Mouse (Mus musculus) megakaryocyte, embryonic 14.5 days (primary cell): ENCODE results near the gene Alyref. TPM values are rescaled to one million over a fixed set of nuclear protein-coding genes. Genes with fewer than 3 reads are reported as not detected.
"Not testable (repeated sequence)": the region's sequence is repeated elsewhere in the genome, so short reads cannot be mapped to it uniquely, and the experiment has no call there.

Source experiments
- H3K27me3 ChIP-seq: replicated peaks from 2 replicates; pipeline ENCODE3; 2012; ENCODE audit warnings: inconsistent platforms
- H3K36me3 ChIP-seq: replicated peaks from 2 replicates; pipeline ENCODE3; 2012; ENCODE audit warnings: low read length, inconsistent platforms, mixed read lengths
- H3K4me1 ChIP-seq: 2 replicates; pipeline ENCODE4 v1.6.1; 2012; ENCODE audit warnings: inconsistent platforms
- H3K4me3 ChIP-seq: replicated peaks from 2 replicates; pipeline ENCODE3; 2012; ENCODE audit warnings: moderate library complexity, mild to moderate bottlenecking, inconsistent platforms
- H3K9me3 ChIP-seq: 2 replicates; pipeline ENCODE4 v1.6.1; 2012; ENCODE audit warnings: inconsistent platforms
- FLI1 ChIP-seq: IDR thresholded peaks from 2 replicates; pipeline ENCODE4 v1.6.1; 2012; ENCODE audit warnings: low read length, inconsistent platforms, mixed read lengths
- GATA1 ChIP-seq: IDR thresholded peaks from 3 replicates; pipeline ENCODE4 v1.6.1; 2012; ENCODE audit warnings: mixed read lengths, low read length, inconsistent platforms, borderline replicate concordance
- polyA plus RNA-seq: library from polyadenylated mRNA; stranded (reverse); fragments of >175 nt; gene quantifications from 2 replicates; pipeline ENCODE4 v1.2.3, GENCODE M21; 2012; ENCODE audit warnings: low replicate concordance; ENCODE audit not compliant: insufficient read depth

Gene Alyref
- polyA plus RNA-seq, 1 experiment, result 253 TPM

- Histone ChIP-seq H3K36me3 (peaks cover 49% of the 10 kb centered on the region), H3K9me3 (no peaks in the 10 kb centered on the region), H3K4me3 (peak overlapping the region; percentile 99), H3K4me1 (peaks cover 72% of the 10 kb centered on the region), H3K27me3 (no peaks in the 10 kb centered on the region)
- no peak for TF ChIP-seq GATA1
- TF ChIP-seq FLI1, result no peak
Measured at GRCm38 (mm10) chr11:120573585-120574277, 24.4 kb downstream of the Alyref start.

- Histone ChIP-seq H3K4me1 (peaks cover 72% of the 10 kb centered on the region), H3K36me3 (peaks cover 49% of the 10 kb centered on the region), H3K9me3 (no peaks in the 10 kb centered on the region), H3K4me3 (peak within 1 kb of the TSS; percentile 99), H3K27me3 (no peaks in the 10 kb centered on the region)
- peak; percentile 90; the same call in 1 of the 2 replicates for TF ChIP-seq FLI1
- no peak for TF ChIP-seq GATA1
Measured at GRCm38 (mm10) chr11:120572752-120573584, 25.2 kb downstream of the Alyref start, which contains the start of gene P4hb. P4hb (minus strand) TSS chr11:120573253.

GRCm38 (mm10) chr11:120572417-120572751 is 25.8 kb downstream of the Alyref start:
- H3K36me3 ChIP-seq, result peaks cover 49% of the 10 kb centered on the region
- peaks cover 72% of the 10 kb centered on the region for H3K4me1 ChIP-seq
- peak overlapping the region; percentile 99 for H3K4me3 ChIP-seq
- TF ChIP-seq GATA1, result no peak
- no peak for TF ChIP-seq FLI1
- H3K27me3 ChIP-seq, result no peaks in the 10 kb centered on the region
- H3K9me3 ChIP-seq, result no peaks in the 10 kb centered on the region

- no peak for TF ChIP-seq GATA1
- TF ChIP-seq FLI1, result no peak
- peak overlapping the region; percentile 99 for H3K4me3 ChIP-seq
- no peaks in the 10 kb centered on the region for H3K9me3 ChIP-seq
- peaks cover 72% of the 10 kb centered on the region for H3K4me1 ChIP-seq
- peaks cover 49% of the 10 kb centered on the region for H3K36me3 ChIP-seq
- no peaks in the 10 kb centered on the region for H3K27me3 ChIP-seq
Measured at GRCm38 (mm10) chr11:120571754-120572416, 26.3 kb downstream of the Alyref start.

GRCm38 (mm10) chr11:120571122-120571521 is 27.0 kb downstream of the Alyref start:
- Histone ChIP-seq H3K4me3 (peak overlapping the region; percentile 99), H3K36me3 (peaks cover 49% of the 10 kb centered on the region), H3K27me3 (no peaks in the 10 kb centered on the region), H3K4me1 (peaks cover 70% of the 10 kb centered on the region), H3K9me3 (no peaks in the 10 kb centered on the region)
- TF ChIP-seq GATA1 (no peak), FLI1 (no peak)

- TF ChIP-seq FLI1 (no peak), GATA1 (no peak)
- Histone ChIP-seq H3K36me3 (peaks cover 73% of the 10 kb centered on the region), H3K4me1 (peaks cover 60% of the 10 kb centered on the region), H3K9me3 (no peaks in the 10 kb centered on the region), H3K4me3 (no peak overlapping the region), H3K27me3 (no peaks in the 10 kb centered on the region)
Measured at GRCm38 (mm10) chr11:120568324-120568723, 29.8 kb downstream of the Alyref start.

GRCm38 (mm10) chr11:120565114-120565513 is 33.1 kb downstream of the Alyref start:
- peaks cover 91% of the 10 kb centered on the region for H3K36me3 ChIP-seq
- H3K4me3 ChIP-seq, result no peak overlapping the region
- H3K27me3 ChIP-seq, result no peaks in the 10 kb centered on the region
- TF ChIP-seq GATA1 (no peak), FLI1 (no peak)
- H3K4me1 ChIP-seq, result peaks cover 41% of the 10 kb centered on the region
- no peaks in the 10 kb centered on the region for H3K9me3 ChIP-seq

GRCm38 (mm10) chr11:120562949-120563348 is 35.2 kb downstream of the Alyref start:
- Histone ChIP-seq H3K4me1 (peaks cover 31% of the 10 kb centered on the region), H3K9me3 (no peaks in the 10 kb centered on the region), H3K4me3 (no peak overlapping the region), H3K36me3 (peaks cover 90% of the 10 kb centered on the region), H3K27me3 (no peaks in the 10 kb centered on the region)
- TF ChIP-seq GATA1 (no peak), FLI1 (no peak)

GRCm38 (mm10) chr11:120560952-120561728 is 37.0 kb downstream of the Alyref start:
- TF ChIP-seq FLI1 (no peak), GATA1 (no peak)
- Histone ChIP-seq H3K27me3 (no peaks in the 10 kb centered on the region), H3K4me3 (no peak overlapping the region), H3K36me3 (peaks cover 75% of the 10 kb centered on the region), H3K4me1 (peaks cover 14% of the 10 kb centered on the region), H3K9me3 (peaks cover 8% of the 10 kb centered on the region)

- not testable (repeated sequence) for H3K27me3 ChIP-seq, H3K9me3 ChIP-seq, H3K4me3 ChIP-seq
- Histone ChIP-seq H3K36me3 (peaks cover 53% of the 10 kb centered on the region), H3K4me1 (peaks cover 24% of the 10 kb centered on the region)
Measured at GRCm38 (mm10) chr11:120558843-120559242, 39.3 kb downstream of the Alyref start.
